Mouse (Mus musculus) brain, embryonic 14.5 days (tissue): ENCODE measurements around the gene Glud1. TPM values are rescaled to one million over a fixed set of nuclear protein-coding genes. Genes with fewer than 3 reads are reported as not detected.

Source experiments
- DNase-seq: peaks from one replicate; pipeline ENCODE4 v3.0.0-alpha.2; 2011; ENCODE audit warnings: low read depth
- CTCF ChIP-seq: fragments of 200-500 bp; IDR thresholded peaks from 2 replicates; pipeline ENCODE4 v1.5.1; 2012; ENCODE audit warnings: inconsistent platforms, mild to moderate bottlenecking, moderate library complexity, borderline replicate concordance; ENCODE audit not compliant: insufficient read depth, insufficient read length; ENCODE audit errors: extremely low read depth
- POLR2A ChIP-seq: fragments of 200-500 bp; IDR thresholded peaks from 2 replicates; pipeline ENCODE4 v1.6.1; 2012; ENCODE audit warnings: mild to moderate bottlenecking, inconsistent platforms, borderline replicate concordance; ENCODE audit not compliant: poor library complexity, insufficient read depth, insufficient read length, severe bottlenecking; ENCODE audit errors: extremely low read depth
- polyA plus RNA-seq: library from polyadenylated mRNA; depleted of rRNA; stranded (reverse); fragments of >200 nt; gene quantifications from 2 replicates; pipeline ENCODE4 v1.2.3, GENCODE M21; 2012

The Glud1 gene
- polyA plus RNA-seq, 1 experiment = 99.3 TPM

DNA sequence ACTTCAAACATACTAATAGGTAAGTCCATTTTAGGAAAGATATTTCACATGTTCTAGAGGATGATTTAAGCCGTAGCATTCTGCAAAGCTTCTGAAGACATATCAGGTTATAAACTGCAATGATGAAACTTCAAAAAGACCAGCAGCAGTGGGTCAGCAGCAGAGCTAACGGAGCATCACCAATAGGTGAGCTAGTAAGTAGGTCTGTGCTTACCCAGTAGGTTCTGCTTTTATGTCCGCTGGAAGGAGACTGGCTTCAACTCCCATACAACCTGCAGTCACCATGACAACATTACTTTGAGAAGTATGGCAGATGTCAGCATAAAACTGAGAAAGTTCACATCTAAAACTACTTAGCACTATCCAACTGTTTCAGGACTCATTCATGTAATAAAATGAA, 16.9 kb upstream of the Glud1 start:
- TF ChIP-seq CTCF (no peak), POLR2A (no peak)
- no peak for DNase-seq

DNA sequence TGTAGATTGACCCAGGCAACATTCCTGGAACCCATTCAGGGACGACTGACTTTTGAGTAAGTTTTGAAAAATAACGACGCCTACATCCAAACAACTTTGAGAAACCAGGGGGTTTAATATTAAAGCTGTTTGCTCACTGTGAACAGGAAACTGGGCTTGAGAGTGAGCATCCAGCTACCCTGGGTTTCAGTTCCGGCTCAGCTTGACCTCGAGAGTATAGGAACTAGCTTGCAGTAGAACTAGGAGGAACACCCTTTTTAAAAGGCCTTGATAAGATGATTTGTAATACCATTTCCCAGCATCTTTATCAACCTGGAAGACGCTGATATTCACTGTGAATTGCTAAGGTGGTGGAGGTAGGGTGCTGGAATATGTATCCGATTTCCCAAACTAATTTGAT, 14.2 kb upstream of the Glud1 start:
- TF ChIP-seq CTCF (no peak), POLR2A (no peak)
- DNase-seq = no peak

DNA sequence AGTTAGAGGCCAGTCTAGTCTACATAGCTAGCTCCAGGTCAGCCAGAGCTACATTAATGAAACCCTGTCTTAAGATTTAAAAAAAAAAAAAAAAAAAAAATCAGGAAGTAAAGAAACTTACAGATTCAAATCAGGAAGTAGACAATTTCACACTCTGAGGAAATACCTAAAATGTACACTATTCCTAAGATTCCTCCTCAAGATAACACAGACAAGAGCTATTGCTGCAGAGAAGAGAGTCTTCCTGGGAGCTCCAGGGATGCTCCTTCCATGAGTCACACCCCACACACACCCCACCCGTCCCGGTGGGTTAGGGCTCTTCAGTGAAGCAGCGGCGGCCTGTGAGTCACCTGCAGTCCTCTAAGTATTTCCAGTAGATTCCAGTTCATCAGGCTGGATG, 13.5 kb upstream of the Glud1 start:
- no peak for DNase-seq
- no peak for TF ChIP-seq CTCF
- TF ChIP-seq POLR2A = no peak

DNA sequence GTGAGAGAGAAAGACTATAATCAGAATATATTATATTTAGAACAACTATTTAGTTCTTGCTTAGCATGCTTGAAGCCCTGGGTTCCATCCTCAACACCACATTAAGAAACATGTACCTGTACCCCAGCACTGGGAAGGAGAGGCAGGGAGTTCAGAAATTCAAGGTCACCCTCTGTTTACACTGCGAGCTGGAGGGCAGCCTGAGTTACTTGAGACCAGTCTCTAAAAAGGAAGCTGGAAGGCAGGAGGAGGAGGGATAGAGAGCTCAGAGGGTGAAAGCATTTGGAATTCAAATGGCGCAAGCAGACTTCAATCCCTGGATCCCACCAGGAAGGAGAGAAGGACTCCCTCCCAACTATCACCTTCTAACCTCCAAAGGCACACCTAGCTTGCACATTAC, 12.9 kb upstream of the Glud1 start:
- no peak for DNase-seq
- TF ChIP-seq CTCF = no peak
- no peak for TF ChIP-seq POLR2A

DNA sequence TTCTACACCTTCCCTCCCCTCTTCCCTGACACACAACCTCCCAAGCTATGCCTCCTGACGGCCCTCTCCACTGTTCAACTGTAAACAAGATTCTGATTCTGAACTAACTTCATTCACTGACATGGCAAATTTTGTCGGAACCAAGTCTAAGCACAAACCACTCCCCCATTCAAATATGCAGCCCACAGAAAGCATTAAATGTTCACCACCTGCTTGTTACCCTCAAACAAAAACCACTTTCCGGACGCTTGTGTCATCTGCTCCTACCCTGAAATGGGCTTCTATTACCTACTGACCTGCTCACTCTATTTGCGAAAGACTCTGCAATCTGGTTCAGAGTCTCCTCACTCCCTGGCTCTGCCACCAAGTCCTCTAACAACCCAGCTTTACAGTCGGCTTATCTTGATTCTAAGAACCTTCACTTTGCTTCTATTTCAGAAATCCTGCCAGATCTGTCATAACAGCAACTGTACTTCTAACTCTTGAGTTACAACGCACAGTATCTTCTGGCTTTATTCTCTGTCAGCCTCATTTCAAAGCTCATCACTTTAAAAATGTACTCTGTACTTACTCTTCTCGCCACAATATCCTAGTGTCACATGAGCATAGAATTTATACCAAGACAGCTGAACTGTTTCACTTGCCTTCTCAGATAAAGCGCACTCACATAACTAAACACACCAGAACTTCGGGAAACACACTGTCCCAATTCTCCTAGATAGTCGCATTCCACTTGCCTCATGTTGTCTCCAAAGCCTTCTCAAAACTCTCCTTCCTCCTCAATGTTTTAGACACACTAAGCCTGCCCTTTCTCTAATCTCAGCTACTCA, 11.4 kb upstream of the Glud1 start:
- no peak for DNase-seq
- no peak for TF ChIP-seq POLR2A
- no peak for TF ChIP-seq CTCF

DNA sequence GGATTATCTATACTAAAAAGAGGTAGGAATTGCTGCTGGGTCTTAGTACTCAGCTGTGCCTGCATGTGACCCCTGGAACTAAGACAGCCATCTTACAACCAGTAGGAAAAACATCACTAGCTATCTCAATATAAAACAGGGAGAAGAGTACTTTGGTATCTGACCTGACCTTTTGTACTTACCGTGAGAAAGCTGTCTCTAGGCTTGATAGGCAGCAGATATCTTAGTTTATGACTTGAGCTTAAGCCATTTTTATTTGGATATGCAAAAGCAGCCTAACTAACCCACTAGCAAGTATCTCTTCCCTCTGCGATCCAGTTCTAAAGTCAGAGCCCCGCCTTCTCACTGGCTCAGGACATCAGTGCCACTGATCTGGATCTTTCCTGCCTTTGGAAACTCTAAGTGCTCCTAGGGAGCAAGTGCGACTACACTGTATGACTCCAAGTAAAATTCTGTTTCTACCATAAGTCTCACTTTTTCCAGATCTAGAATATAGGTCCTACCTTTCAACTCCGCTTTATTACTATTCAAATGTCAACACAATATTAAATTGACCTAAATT, 7.8 kb upstream of the Glud1 start:
- no peak for DNase-seq
- no peak for TF ChIP-seq CTCF

DNA sequence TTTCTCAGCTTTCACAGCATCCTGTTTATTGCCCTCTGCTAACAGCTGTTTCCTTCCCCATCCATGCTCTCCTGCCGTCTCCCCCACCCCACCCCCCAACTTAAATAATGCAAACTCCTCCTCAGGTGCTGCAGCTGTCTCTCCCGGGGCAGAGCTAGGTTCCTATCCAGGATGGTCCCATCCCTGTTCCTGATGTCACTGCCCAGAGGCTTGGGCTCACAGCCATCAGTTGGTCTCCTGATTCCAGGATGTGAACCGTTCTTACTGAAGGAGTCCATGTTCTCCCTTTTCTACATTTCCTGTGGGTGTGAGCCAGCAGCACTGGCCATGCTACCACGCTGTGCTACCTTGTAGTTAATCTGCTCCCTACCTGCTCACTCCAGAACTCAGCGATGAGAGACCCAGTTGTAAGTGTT, 7.3 kb upstream of the Glud1 start:
- TF ChIP-seq POLR2A (no peak), CTCF (no peak)
- DNase-seq = no peak

DNA sequence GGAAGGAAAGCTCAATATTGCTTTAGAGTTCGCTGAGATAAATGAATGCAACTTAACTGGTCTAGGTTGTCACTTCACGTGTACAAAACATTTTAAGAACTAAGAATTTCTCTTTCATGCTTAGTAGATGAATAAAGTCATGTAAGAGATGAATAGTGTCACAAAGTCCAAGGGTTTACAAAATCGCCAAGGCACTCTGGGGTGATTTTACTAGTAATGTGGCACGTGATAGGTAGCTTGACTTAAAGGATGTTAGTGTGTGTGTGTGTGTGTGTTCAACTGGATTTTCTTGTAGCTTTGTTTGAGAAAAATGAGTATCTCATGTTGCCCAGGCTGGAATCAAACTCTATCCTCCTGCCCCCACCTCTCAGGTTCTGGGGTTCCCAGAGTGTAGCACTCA, 1.3 kb upstream of the Glud1 start:
- no peak for TF ChIP-seq POLR2A
- TF ChIP-seq CTCF = no peak
- DNase-seq = no peak

DNA sequence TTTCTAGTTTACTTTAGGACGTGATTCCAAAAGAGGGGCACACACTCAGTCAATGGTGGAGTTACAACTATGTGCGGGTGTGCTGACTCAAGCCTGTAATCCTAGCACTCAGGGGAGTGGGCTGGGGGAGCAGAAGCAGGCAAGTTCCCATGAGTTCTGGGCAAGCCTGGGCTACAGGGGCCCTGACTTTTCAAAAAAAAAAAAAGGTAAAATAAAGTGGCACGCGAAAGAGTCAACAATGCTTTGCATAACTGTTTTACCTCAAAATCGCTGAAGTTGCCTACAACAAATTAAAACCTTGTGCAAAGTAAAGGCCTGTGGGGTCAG, 657 bp upstream of the Glud1 start:
- no peak for DNase-seq
- TF ChIP-seq POLR2A (no peak), CTCF (no peak)

DNA sequence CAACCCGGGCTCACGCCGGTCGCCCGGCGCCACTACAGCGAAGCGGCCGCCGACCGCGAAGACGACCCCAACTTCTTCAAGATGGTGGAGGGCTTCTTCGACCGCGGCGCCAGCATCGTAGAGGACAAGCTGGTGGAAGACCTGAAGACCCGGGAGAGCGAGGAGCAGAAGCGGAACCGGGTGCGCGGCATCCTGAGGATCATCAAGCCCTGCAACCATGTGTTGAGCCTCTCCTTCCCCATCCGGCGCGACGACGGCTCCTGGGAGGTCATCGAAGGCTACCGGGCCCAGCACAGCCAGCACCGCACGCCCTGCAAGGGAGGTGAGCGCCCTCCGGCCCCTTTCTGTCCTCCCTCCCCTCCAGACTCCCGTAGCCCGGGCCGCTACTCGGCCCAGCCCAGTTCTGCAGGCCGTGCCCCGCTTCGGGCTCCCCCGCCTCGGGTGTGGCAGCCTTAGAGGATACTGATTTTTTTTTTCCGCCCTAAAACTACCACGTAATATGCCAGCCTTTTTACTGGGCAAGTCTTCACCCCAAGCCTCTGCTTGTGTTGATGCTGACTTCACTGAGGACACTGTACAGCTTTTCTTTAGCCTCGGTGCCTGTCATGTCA, 599 bp downstream of the Glud1 start:
- TF ChIP-seq POLR2A = no peak
- no peak for TF ChIP-seq CTCF
- DNase-seq = peak; percentile 63

DNA sequence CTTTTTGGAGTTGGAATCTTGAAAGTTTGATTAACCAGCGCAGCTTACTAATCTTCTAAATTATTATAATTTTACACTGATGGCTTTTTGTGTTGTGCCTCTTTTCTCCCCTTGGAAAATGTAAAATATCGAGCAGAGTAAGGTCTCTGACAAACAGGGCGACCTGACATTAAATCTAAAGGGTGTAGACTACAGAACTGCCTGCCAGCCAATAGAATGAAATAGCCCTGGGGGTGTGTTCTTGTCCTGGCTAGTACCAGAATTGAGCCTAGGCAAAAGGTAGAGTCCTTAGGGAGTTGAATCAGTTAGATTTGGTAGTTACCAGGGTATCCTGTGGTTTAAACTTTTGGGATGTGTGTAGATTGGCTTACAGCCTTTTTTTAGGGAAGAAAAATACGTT, 1.2 kb downstream of the Glud1 start:
- DNase-seq = peak; percentile 59
- TF ChIP-seq CTCF (no peak), POLR2A (no peak)
